Mouse (Mus musculus) stomach, postnatal 0 days (tissue): ENCODE results near the gene Cipc. TPM values are rescaled to one million over a fixed set of nuclear protein-coding genes. Genes with fewer than 3 reads are reported as not detected.

Experiments
- ATAC-seq: fragments of 200-750 bp; cut with Nextera tagmentation; 2 replicates; pipeline ENCODE4 v1.8.0; 2017; ENCODE audit not compliant: low FRiP score, low TSS enrichment
- DNase-seq: peaks from one replicate; pipeline ENCODE4 v3.0.0-alpha.2; 2016; ENCODE audit warnings: low spot score
- H3K27ac ChIP-seq: fragments of 300-500 bp; sonication (generic); replicated peaks from 2 replicates; pipeline ENCODE4 v1.5.1; 2014; ENCODE audit warnings: mild to moderate bottlenecking, control low read depth
- H3K27me3 ChIP-seq: fragments of 300-500 bp; sonication (generic); 2 replicates; pipeline ENCODE4 v1.6.1; 2014; ENCODE audit warnings: low read length; ENCODE audit not compliant: control insufficient read depth, insufficient read depth
- H3K36me3 ChIP-seq: fragments of 300-500 bp; sonication (generic); 2 replicates; pipeline ENCODE4 v1.6.1; 2014; ENCODE audit warnings: low read length, mixed read lengths; ENCODE audit not compliant: control insufficient read depth, insufficient read depth
- H3K4me1 ChIP-seq: fragments of 300-500 bp; sonication (generic); replicated peaks from 2 replicates; pipeline ENCODE4 v1.6.1; 2014; ENCODE audit warnings: antibody characterized with exemption; ENCODE audit not compliant: control insufficient read depth, insufficient read depth
- H3K4me2 ChIP-seq: fragments of 300-500 bp; sonication (generic); replicated peaks from 2 replicates; pipeline ENCODE4 v1.6.1; 2014; ENCODE audit warnings: low read depth, mild to moderate bottlenecking, control low read depth, moderate library complexity
- H3K4me3 ChIP-seq: fragments of 300-500 bp; sonication (generic); 2 replicates; pipeline ENCODE4 v1.5.1; 2014; ENCODE audit warnings: low read depth, low read length, control low read depth
- H3K9ac ChIP-seq: fragments of 300-500 bp; sonication (generic); 2 replicates; pipeline ENCODE4 v1.6.1; 2014; ENCODE audit warnings: mild to moderate bottlenecking, low read length, control low read depth, mixed read lengths
- H3K9me3 ChIP-seq: fragments of 300-500 bp; sonication (generic); 2 replicates; pipeline ENCODE4 v1.6.1; 2016; ENCODE audit warnings: low read length; ENCODE audit not compliant: control insufficient read depth
- CTCF ChIP-seq: IDR thresholded peaks from 2 replicates; pipeline ENCODE4 v1.5.1; 2016; ENCODE audit warnings: antibody characterized with exemption, low read depth, mild to moderate bottlenecking, moderate library complexity
- EP300 ChIP-seq: optimal IDR thresholded peaks from 2 replicates; pipeline ENCODE3; 2016; ENCODE audit warnings: antibody characterized with exemption
- WGBS: fragments of 180-500 bp; shearing (Covaris S2); extraction: QIAGEN DNeasy Blood & Tissue Kit; methylation state at CpG from one replicate; pipeline ENCODE4 v1.1.7; 2014; 5-methylcytosine and 5-hydroxymethylcytosine counted together
- polyA plus RNA-seq: library from polyadenylated mRNA; unstranded; fragments of >200 nt; fragmentation: Nextera tagmentation; extraction: Ambion mirVana; gene quantifications from 2 replicates; pipeline ENCODE4 v1.2.1, GENCODE M21; 2015

The Cipc gene
- polyA plus RNA-seq, 1 experiment from 2014 or later, result 10.1 TPM

- TF ChIP-seq EP300 (no peak), CTCF (no peak)
- Histone ChIP-seq H3K4me1 (no peaks in the 10 kb centered on the region), H3K9me3 (no peaks in the 10 kb centered on the region), H3K4me2 (no peak overlapping the region), H3K27ac (no peak overlapping the region), H3K36me3 (no peaks in the 10 kb centered on the region), H3K9ac (no peak overlapping the region), H3K27me3 (peaks cover 12% of the 10 kb centered on the region; the same call in 1 of the 2 replicates), H3K4me3 (no peak overlapping the region)
- no peak for DNase-seq
- 36% methylated on average over 16 of the region's 16 CpGs for WGBS
- ATAC-seq, result no peak
These were observed 41.4 kb downstream of the Cipc start for GRCm38 (mm10) chr12:86988227-86988626.

GRCm38 (mm10) chr12:86989378-86989777 lies 42.5 kb downstream of the Cipc start:
- 8% methylated on average over 15 of the region's 15 CpGs for WGBS
- H3K9me3 ChIP-seq, result no peaks in the 10 kb centered on the region
- peaks cover 12% of the 10 kb centered on the region; the same call in 1 of the 2 replicates for H3K27me3 ChIP-seq
- DNase-seq (no peak), ATAC-seq (no peak)
- H3K27ac ChIP-seq, result no peak overlapping the region
- H3K4me2 ChIP-seq, result no peak overlapping the region
- H3K4me3 ChIP-seq, result no peak overlapping the region
- no peak for TF ChIP-seq EP300
- no peak for TF ChIP-seq CTCF
- no peaks in the 10 kb centered on the region for H3K4me1 ChIP-seq
- H3K36me3 ChIP-seq, result no peaks in the 10 kb centered on the region
- no peak overlapping the region for H3K9ac ChIP-seq

GRCm38 (mm10) chr12:86989890-86990754 lies 43.3 kb downstream of the Cipc start, which contains the start of gene Zdhhc22:
Gene Zdhhc22 (minus strand): TSS chr12:86990430.
- Histone ChIP-seq H3K36me3 (no peaks in the 10 kb centered on the region), H3K9me3 (no peaks in the 10 kb centered on the region), H3K4me3 (peak within 1 kb of the TSS; percentile 21; the same call in 1 of the 2 replicates), H3K4me2 (peak within 1 kb of the TSS; percentile 25), H3K27ac (no peak within 1 kb of the TSS), H3K27me3 (peaks cover 12% of the 10 kb centered on the region; the same call in 1 of the 2 replicates), H3K4me1 (no peaks in the 10 kb centered on the region), H3K9ac (no peak within 1 kb of the TSS)
- peak; percentile 39 for TF ChIP-seq CTCF
- no peak for TF ChIP-seq EP300
- peak; percentile 59; the same call in 1 of the 2 replicates for ATAC-seq
- 2% methylated on average over 46 of the region's 68 CpGs for WGBS
- peak; percentile 61 for DNase-seq

GRCm38 (mm10) chr12:86990755-86991110 lies 43.9 kb downstream of the Cipc start:
- 41% methylated on average over 2 of the region's 2 CpGs for WGBS
- Histone ChIP-seq H3K36me3 (no peaks in the 10 kb centered on the region), H3K4me2 (no peak overlapping the region), H3K27ac (no peak overlapping the region), H3K9me3 (no peaks in the 10 kb centered on the region), H3K4me3 (no peak overlapping the region), H3K27me3 (peaks cover 12% of the 10 kb centered on the region; the same call in 1 of the 2 replicates), H3K9ac (no peak overlapping the region), H3K4me1 (no peaks in the 10 kb centered on the region)
- ATAC-seq (no peak; the same call in 1 of the 2 replicates), DNase-seq (no peak)
- TF ChIP-seq EP300, result no peak
- no peak for TF ChIP-seq CTCF

DNA sequence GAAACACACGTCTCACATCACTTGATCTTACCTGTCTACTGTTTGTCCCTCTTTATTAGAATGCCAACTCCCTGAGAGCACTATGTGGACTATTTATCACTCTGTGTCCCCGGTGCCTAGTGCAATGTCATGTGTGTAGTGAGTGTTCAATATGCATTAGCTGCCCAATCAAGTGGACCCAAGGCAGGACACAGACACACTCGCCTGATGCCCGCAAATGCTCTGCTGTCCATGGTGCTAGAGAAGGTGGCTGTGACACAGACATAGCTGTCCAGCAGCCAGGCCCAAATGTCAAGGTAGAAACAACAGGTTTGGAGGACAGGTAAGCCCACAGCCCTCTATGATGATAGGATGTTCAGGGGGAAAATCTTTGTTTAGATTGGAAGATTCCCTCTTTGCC lies 47.3 kb downstream of the Cipc start:
- DNase-seq (no peak), ATAC-seq (no peak)
- H3K4me2 ChIP-seq, result no peak overlapping the region
- H3K36me3 ChIP-seq, result no peaks in the 10 kb centered on the region
- no peak overlapping the region for H3K27ac ChIP-seq
- TF ChIP-seq EP300, result no peak
- TF ChIP-seq CTCF, result no peak
- H3K4me3 ChIP-seq, result no peak overlapping the region
- H3K4me1 ChIP-seq, result no peaks in the 10 kb centered on the region
- WGBS, result 32% methylated on average over 4 of the region's 4 CpGs
- no peak overlapping the region for H3K9ac ChIP-seq
- H3K27me3 ChIP-seq, result peaks cover 7% of the 10 kb centered on the region; the same call in 1 of the 2 replicates
- no peaks in the 10 kb centered on the region for H3K9me3 ChIP-seq

DNA sequence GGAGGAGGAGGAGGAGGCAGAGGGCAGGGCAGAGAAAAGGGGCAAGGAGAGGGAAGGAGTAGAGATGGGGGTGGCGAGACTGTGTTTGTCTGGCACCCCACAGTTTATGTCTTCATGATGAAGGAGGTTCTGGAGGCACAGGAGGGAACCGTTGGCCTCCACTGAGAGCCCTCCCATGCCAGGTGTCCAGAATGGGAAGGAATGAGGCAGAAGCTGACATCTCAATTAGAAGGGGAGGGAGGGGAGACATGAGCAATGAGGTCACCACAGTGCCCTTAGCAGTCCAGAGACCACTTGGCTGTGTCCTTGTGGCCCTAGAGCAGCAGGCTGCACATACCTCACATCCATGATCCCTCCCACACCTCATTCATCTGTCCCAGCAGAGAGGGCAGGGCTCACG lies 47.9 kb downstream of the Cipc start:
- Histone ChIP-seq H3K9me3 (no peaks in the 10 kb centered on the region), H3K9ac (no peak overlapping the region), H3K27me3 (peaks cover 3% of the 10 kb centered on the region; the same call in 1 of the 2 replicates), H3K4me1 (no peaks in the 10 kb centered on the region), H3K27ac (no peak overlapping the region), H3K4me2 (no peak overlapping the region), H3K36me3 (no peaks in the 10 kb centered on the region), H3K4me3 (no peak overlapping the region)
- no peak for DNase-seq
- TF ChIP-seq EP300 (no peak), CTCF (no peak)
- ATAC-seq, result no peak
- WGBS, result 38% methylated on average over 3 of the region's 3 CpGs
